Mouse (Mus musculus): ENCODE results near the gene Pmepa1.

Gene Pmepa1

DNA sequence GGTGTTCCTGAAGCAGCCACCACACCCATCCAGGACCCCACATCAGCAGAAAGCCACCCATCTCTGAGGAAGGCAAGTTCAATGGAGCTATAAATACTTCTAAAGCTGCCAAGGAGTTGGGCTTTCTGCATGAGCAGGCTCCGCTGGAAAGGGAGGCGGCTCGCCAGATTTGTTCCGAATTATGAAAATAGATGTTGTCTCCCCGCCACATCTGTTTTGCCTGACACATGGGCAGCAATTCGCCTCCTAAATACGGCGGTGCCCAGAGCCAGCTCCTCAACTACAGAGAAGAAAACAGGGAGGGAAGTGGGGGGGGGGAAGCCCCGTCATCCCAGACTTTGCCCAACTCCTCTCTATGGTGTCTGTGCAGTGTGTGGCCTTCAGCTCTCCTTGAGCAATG, 24.7 kb downstream of the Pmepa1 start:
- no peak for DNase-seq

DNA sequence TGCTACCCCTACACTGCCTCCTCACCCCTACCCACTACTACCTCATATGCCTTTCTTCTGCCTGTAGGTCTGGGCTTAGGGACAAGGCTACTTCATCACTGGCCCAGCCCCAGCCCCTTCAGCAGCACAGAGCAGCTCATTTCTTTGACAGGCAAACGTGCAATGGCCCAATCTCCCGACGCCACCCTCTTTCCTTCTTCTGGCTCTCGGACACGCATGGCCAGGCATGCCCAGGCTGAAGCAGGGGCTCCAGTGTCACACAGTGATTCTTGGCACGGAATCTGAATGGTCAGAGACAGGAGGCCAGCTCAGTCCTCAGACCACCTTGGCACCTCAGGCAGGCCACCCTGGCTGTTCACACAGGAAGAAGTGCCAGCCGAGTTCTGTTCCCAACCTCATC, 25.2 kb downstream of the Pmepa1 start:
- DNase-seq, result no peak

DNA sequence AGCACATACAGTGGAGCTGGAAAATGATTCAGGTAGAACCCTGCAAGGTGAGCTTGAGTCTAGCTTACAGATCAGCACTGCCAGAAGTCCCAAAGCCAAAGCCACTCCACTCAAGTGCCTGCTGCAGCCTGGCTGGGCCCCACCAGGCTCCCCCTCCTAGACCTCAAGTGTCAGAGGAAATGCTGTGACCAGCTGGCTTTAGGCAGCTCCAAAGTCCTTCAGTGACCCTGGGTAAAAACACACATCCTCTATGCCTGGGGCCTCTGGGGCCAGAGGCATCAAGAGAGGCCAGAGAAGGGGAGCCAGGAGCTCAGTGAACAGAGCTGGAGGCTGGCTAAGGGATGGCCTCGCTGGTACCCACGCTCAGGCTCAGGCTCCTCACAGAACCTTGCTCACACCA, 25.9 kb downstream of the Pmepa1 start:
- DNase-seq, result no peak

DNA sequence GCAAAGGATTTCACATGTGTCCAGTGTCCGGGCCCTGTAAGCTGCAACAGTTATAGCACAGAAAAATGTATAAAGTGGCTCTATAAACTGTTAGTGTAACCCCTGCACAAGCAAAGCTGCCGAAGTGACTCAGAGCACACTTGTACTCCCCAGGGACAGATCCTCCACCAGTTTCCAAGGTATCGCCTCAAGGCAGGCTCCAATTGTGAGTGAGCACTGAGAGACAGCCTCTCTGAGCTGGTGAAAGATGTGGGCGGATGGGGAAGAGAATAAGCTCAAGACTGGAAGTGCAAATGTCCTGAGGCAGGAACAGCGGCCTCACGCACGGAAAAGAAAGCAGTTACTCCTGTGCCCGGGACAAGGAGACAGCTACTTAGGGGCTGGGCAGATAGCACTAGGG, 26.4 kb downstream of the Pmepa1 start:
- no peak for DNase-seq

DNA sequence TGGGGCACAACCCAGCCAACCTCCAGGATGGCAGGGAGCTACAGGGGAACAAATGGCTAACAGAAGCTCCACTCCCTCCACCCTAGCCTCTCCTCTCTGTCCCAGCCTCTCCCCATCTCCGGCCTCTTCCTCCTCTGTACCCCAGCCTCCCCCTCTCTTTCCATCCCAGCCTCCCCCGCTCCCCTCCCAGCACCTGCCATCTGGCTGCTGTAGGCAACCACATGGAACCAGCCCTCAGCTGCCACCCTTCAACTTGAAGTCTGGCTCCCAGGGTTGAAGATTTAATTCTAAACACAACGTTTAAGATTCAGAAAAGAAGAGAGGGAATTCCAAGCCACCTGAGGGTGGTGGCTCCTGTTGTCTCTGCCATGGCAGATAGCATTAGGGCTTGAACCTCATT, 26.9 kb downstream of the Pmepa1 start:
- no peak for DNase-seq

DNA sequence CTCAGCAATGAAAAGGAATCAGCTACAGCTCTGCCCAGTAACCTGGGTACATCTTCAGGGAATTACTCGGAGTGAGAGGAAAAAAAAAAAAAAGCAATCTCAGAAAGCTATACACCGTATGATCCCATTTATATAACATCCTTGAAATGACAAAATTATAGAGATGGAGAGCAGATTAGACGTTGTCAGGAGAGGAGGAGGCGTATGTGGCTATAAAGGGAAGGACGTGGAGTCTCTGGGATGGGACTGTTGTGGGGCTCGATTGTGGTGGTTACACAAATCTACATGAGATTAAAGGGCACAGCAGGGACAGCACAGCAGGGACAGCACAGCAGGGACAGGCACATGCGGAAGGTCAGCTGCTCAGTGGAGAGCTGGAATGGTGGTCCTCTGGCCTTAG, 27.5 kb downstream of the Pmepa1 start:
- no peak for DNase-seq

DNA sequence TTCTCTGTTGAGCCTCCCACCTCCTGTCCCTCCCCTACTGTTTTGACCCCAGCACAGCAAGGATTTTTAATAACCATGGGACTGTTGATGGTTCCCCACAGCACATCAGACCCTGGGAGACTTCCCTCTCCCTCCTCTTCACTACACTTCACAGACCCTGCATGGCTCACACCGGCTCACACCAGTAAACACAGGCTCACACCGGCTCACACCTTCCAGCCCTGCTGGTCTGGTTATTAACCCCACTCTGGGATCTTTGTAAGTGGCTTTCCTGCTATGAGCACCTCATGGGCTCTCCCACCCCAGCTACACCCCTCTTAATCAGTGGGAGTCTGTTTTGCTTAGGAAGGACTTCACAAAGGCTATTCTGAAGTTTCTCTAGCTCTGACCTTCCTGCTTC, 28.4 kb downstream of the Pmepa1 start:
- DNase-seq, result peak; percentile 63

DNA sequence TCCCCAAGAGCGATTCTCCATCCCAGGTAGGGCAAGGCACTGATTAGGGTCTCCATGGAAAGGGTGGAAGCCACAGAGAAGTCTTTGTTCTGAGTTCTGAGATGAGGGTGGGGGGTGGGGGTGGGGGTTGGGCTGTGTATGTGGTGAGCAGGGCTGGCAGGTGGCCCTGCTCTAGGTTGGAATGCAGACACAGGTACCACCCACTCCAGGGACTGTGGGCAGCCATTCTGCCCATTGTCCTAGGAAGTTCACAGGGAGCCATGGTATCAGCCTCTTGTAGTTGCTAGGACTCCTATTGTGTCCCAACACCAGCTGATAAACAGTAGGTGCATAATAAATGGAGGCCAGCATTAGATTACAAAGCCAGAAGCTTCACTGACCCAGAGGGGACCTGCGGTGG, 29.1 kb downstream of the Pmepa1 start:
- no peak for DNase-seq

DNA sequence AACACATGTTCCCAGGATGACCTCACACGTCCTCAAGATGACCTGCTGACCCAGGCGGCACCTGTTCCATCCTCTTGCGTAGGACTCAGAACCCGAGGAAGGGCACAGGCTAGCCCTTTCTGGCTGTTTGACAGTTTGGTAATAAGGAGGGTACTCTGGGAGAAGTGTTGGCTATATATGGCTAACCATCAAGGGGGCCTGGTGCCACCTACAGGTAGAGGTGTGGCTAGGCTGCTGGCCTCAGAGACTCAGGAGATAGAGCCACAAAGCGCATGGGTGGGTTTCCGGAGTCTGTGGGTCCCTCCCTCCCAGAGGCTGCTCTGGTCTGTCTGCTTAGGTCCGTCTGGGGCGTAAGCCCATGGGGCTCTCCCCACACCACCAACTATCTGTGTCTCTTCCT, 29.6 kb downstream of the Pmepa1 start:
- no peak for DNase-seq

DNA sequence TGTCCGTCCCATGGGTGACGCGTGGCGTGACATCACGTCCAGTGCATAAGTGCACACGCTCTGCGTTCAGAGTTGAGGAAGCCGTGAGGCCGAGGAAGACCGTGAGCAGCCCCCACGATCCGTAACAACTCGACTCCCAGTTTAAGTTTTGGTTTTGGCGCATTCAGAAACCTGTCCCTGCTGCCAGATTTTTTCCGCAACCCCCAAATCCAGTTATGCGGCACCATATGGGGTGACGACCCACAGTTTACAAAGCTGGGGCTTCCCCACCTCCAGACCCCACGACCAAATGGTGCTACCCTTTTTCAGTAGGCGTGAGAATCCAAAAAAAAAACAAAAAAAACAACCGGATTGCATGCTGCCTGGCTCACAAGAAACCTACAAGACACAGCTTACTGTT, 31.1 kb downstream of the Pmepa1 start:
- no peak for DNase-seq

DNA sequence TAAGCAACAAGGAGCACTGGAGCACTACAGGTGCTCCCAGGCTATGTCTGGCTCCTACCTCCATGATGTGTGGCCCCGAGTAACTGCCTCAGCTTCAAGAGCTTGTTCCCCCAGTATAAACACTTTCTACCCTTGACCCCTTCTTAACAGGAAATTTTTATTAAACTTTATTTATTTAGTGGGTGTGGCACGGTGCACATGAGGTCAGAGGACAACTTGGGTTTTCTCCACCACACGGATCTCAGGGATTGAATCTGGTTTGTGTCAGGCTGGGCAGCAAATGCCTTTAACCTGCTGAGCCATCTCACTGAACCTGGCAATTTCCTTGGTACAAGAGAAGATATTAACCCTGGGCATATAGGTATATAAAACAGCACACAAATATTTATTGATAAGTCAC, 32.2 kb downstream of the Pmepa1 start:
- no peak for DNase-seq

DNA sequence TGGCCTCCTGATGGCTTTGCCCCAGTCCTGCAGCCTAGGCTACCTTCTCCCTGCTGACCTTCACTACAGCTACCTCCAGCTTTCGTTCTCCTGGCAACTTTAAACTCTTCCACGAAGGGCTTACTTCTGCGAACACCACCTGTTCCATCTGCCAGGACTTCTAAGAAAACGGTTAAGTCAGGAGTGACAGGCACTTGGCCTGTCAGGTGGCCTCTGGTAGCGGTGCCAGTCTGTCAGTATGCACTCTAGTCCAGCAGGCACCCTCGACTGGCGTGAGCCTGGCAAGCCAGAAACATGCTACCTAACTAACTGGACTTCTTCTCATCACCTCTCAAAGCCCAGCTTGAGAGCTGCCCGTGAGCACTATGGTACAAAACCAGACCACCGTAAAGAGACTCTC, 32.7 kb downstream of the Pmepa1 start:
- DNase-seq, result no peak

DNA sequence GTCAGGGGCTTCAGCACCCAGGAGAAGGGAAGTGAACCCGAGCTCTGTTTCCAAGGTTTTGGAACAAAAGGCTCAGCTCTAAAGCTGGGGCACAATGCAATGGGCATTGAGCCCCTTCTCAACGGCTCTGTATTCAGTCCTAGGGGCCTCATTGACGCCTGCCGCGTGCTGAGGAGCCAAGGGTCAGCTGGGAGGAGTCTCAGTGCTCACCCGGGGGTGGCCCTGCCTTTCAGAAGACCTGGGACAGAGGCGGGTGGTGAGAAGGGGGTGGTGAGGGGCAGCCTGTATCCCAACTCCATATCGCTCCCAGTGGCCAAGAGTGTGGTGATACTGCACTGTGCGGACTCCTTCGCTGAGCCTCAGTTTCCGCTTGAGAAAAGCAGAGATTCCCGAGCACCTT, 33.5 kb downstream of the Pmepa1 start:
- DNase-seq, result no peak

DNA sequence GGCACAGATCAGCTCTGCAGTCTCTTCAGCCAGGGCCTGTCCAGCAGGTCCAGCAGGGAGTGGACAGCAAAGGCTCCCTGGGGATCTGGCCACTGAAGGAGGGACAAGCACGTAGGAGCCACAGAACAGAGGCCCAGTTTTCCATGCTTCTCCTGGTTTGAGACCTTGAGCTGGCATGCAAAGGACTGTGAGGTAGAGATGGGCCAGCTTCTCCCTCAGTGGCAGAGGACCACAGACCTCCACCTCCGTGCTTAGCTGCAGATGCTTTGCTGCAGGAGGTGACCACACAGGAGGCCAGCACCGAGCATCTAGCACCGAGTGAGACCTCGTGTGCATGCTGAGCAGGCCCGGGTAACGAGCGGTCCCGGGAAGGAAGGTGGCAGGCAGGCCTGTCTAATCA, 35.6 kb downstream of the Pmepa1 start:
- no peak for DNase-seq

DNA sequence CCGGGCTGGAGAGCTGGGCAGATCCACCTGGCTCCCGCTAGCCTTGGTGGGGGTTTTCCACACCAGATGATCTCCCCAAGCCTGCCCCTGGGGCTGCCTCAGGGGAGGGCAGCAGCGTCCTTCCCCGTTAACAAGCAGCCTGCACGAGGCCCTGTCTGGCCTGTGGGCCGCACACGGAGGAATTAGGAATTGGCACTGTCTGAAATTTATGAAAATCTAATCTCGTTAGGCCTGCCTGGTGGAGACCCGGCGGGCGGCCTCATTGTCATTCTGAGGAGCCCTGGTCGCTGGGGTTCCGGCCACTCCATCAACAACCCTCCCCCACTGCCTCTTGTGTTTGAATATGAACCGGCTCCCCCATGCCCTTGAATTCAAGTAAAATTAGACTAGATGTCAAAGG, 37.8 kb downstream of the Pmepa1 start:
- no peak for DNase-seq

DNA sequence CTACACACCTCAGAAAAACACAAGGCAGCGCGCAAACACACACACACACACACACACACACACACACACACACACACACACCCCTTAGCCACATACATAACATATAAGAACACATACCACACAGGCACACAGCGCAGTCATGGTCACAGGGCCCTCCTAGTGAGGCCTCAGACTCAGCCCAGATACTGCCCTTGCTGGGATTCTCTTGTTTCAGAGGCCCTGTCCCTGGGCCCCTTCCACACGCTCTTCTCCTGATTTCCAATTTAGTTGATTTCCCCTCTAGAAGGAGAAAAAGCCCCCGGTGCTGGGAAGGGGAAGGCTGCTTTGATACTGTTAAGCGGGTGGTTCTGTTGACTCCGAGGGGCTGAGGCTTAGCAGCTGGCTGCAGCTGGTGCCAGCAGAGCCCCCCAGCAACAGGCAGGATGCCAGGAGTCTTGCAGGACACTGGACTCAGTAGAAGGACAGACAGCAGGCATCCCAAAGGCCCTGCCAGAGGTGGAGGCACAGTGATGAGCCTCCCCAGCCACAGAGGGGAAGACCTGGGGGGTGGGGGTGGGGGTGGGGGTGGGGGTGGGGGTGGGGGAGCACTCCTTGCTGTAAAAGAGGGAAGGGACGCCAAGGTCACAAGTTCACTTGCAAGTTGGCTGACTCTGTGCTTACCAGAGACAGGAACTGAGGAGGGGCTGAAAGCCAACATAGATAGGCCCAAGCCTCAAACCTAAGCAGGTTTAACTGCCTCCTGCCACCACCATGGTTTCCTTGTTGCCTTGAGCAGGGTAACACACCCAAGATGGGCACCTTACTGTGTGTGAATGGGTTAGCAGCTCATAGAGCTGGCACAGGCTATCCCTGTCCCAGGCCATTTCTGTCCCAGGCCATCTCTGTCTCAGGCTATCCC, 40.6 kb downstream of the Pmepa1 start:
- no peak for DNase-seq

DNA sequence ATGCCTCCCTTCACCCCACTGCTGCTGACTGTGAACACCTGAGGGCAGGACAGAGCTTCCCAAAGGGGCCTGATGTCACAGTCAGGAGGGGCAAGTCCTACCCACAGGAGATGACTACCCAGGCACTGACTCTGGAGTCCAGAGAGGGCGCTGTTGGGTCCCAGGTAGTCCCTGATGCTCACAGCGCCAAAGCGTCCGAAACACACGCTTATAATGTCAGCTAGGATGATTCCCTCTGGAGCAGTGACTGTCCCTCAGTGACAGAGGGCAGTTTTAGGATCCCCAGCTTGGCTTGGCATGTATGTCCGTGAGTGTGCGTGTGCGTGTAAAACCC, 43.6 kb downstream of the Pmepa1 start:
- DNase-seq, result no peak

DNA sequence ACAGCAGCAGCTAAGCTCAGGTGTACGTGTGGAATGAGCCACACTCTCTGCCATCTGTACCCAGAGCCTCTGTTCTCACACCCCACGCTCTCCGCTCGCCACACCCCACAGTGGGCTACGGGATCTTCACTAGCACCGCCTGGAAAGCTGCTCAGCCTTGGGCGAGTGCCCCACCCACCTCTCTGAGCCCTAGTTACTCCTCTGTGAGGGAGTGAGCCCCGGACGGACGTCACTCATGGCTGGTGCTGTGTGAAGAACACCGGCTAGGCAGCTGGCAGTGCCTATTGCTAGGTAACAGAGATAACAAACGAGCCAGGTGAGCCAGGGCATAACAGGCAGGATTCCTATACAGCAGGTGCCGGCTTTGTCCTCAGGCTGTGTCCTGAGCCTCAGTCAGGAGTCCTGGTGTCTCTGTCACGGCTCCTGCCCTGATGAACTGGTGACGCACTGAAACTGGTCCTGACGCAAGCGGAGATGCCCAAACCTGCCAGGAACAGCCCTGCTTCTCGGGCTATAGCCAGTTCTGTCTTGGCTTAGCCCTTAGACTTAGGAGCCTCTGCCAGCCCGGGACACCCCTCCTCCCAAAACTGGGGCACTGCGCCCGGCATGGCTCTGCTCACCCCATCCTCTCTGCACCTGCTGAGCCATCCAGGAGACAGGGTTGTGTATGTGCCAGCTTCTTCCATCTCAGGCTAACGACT, 44.1 kb downstream of the Pmepa1 start:
- DNase-seq, result no peak

DNA sequence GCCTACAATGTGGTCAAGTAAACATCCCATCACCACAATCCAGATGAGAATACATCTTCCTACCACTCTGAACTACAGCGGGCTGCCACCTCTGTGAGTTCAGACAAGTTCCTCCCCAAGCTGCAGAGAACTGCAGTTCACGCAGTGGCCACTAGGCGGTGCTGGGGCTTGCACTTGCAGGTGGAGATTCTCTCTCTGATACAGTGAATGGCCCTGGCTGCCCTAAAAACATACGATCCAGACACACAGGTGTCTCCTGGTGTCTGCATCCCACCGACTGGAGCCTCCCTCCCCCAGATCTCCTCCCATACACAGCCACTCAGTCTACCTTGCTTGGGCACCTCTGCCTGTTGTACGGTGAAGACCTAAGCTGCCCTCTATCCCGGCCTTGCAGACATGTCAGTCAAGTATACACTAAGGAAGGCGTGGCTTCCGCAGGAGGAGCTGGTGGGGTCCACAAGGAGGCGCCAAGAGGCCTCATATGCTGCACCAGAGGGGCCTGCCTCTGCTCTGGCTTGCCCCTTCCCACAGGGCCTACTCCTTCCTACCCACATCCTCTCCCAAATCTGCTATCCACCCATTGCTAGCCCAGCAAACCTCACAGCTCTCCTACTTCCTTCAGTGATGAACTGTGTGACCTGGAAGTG, 46.6 kb downstream of the Pmepa1 start:
- DNase-seq, result peak; percentile 83

DNA sequence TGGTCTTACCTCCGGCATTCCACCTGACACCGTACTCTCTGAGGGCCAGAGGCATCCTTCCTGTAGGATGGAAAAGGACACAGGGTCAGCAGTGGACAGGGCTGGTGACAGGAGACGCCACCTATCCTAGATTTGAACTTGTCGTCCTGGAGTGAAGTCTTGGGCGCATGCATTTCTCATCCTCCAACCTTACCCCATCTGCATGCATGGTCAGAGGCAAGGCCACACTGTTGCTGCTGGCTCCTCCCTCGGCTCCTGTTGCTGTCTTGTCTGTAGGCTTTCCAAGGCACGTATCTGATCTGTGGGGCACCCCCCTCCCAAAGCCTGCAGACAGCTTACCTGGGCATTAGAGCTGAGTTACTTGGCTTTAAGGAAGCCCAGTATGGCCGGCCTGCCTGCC, 47.8 kb downstream of the Pmepa1 start:
- no peak for DNase-seq

DNA sequence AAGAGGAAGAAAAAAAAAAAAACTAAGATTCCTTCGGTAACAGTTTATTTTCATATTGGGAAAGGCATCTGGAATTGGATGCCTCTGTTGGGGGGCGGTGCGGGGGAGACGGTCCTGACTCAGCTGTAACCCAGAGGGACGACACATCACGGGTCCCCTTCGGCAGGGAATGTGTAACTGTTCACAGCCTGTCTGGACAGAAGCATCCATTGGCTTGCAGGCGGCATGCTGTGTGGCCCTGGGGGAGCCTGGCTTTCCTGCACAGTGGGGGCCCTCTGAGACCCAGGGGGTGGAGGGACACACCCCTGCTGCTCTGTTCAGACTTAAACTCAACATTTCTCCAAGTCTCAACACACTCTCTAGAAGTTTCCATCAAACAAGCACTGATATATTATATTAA, 49.5 kb downstream of the Pmepa1 start:
- no peak for DNase-seq

DNA sequence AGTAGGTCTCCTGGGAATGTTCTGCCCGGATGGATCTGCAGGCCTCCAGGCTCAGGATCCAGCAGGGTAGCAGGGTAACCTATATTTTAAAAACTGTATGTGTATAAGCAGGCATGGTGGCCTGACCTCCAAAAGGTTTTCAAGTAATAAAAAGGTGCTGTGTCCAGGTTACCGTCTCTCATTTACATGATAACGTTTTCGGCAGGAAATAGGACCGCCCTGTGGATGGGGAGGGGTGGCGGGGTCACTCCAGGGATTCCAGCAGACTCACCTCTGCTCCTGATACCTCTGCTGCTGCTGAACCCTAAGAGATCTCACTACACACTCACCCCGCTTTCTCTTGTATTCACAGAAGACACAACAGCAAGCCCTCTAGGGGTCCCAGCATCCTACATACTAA, 50.4 kb downstream of the Pmepa1 start:
- no peak for DNase-seq

DNA sequence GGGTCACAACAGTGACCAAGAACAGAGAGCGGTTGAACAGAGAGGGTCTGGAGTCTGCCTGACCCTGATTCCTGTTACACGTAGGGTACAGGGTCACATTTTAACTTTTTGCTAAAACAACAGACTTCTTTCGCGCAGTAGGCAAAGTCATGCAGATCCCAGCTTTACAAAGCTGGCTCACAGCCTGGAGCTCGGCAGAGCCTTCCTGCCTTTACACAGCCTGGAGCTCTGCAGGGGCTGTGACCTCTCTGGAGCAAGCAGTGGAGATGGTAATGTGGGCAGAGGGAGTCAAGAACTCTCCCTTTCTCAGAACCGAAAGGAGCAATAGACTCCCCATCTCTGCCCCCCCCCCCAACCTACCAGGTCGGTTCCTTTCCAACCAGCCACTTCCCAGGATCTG, 51.5 kb downstream of the Pmepa1 start:
- DNase-seq, result no peak

DNA sequence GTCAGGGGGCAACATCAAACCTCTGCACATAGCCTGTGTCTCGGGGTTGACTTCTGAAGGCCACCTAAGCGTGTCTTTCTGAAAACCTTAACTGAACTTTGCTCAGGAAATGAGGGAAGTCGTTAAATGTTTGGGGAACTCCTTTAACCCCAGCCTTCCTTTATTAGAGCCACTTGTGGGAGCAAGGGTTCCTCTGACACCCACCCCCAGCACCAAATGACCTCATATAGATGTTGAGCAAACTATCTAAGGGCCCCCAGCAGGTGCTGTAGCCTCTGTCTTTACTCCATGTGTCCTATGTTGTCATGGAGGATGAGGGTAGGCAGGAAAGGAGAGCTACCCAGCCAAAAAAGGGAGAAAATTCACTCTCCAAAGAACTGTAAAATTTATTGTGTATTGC, 52.2 kb downstream of the Pmepa1 start:
- DNase-seq, result no peak
